Mouse (Mus musculus): ENCODE measurements around the gene Srbd1.

DNA sequence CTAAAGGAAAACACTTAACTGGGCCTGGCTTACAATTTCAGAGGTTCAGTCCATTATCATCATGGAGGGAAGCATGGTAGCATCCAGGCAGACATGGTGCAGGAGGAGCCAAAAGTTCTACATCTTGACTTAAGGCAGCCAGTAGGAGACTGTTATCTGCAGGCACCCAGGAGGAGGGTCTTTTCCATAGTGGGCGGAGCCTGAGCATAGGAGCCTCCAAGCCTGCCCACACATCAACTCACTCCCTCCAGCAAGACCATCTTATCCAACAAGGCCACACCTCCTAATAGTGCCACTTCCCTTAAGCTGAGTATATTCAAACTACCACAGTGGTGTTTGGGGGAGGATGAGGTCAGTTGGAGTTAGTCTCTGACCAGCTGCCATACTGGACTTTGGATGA, 4.8 kb upstream of the Srbd1 start:
- no peak for TF ChIP-seq GATA1 (IDR thresholded peaks at IDR 0.05; ENCODE audit: borderline replicate concordance, low read length)
- TF ChIP-seq CTCF (IDR thresholded peaks at IDR 0.05; ENCODE audit: low read depth, low read length), result no peak
